Mouse (Mus musculus) thymus, postnatal 36 days (tissue): ENCODE results near the gene Ufc1.

Experiments used
- DNase-seq, 2 experiments: peaks; one replicate each; pipeline ENCODE4 v3.0.0; 2022; ENCODE audit warnings: mixed read lengths in 2 of 2

The Ufc1 gene

GRCm38 (mm10) chr1:171286517-171286916, 8.3 kb downstream of the Ufc1 start:
- DNase-seq = peak in 1 of 2 experiments; percentile 38

GRCm38 (mm10) chr1:171285096-171285892, 9.5 kb downstream of the Ufc1 start:
- no peak for DNase-seq

GRCm38 (mm10) chr1:171284491-171284890, 10.3 kb downstream of the Ufc1 start:
- no peak for DNase-seq

- no peak for DNase-seq
These were observed 11.3 kb downstream of the Ufc1 start for GRCm38 (mm10) chr1:171283188-171284160.

- no peak for DNase-seq
These were observed 12.6 kb downstream of the Ufc1 start for GRCm38 (mm10) chr1:171282086-171282805.

GRCm38 (mm10) chr1:171281528-171281923, 13.3 kb downstream of the Ufc1 start:
- peak; percentile 70 to 82 for DNase-seq

- DNase-seq = peak; percentile 85 to 90
These were observed 13.8 kb downstream of the Ufc1 start, which contains the start of gene Ppox for GRCm38 (mm10) chr1:171280916-171281527. Gene Ppox (minus strand): TSS chr1:171281186.

- DNase-seq = no peak
These were observed 14.4 kb downstream of the Ufc1 start for GRCm38 (mm10) chr1:171280250-171280915.

- no peak for DNase-seq
These were observed 15.1 kb downstream of the Ufc1 start for GRCm38 (mm10) chr1:171279721-171280120.

- DNase-seq = no peak
These were observed 15.7 kb downstream of the Ufc1 start for GRCm38 (mm10) chr1:171279012-171279705.

- DNase-seq = no peak
These were observed 16.4 kb downstream of the Ufc1 start for GRCm38 (mm10) chr1:171278436-171278835.

- no peak for DNase-seq
These were observed 17.1 kb downstream of the Ufc1 start for GRCm38 (mm10) chr1:171277736-171278135.

- DNase-seq = no peak
These were observed 18.6 kb downstream of the Ufc1 start for GRCm38 (mm10) chr1:171276110-171276748.

- DNase-seq = no peak
These were observed 19.6 kb downstream of the Ufc1 start for GRCm38 (mm10) chr1:171275144-171275734.

- peak in 1 of 2 experiments; percentile 6 for DNase-seq
These were observed 20.7 kb downstream of the Ufc1 start for GRCm38 (mm10) chr1:171274171-171274570.

- peak in 1 of 2 experiments; percentile 1 for DNase-seq
These were observed 22.7 kb downstream of the Ufc1 start for GRCm38 (mm10) chr1:171272086-171272485.

GRCm38 (mm10) chr1:171271622-171272021, 23.2 kb downstream of the Ufc1 start:
- DNase-seq = no peak

GRCm38 (mm10) chr1:171271196-171271595, 23.6 kb downstream of the Ufc1 start:
- no peak for DNase-seq

GRCm38 (mm10) chr1:171270573-171270900, 24.3 kb downstream of the Ufc1 start:
- no peak for DNase-seq
